Mouse (Mus musculus) left cerebral cortex, adult 18-20 months (tissue): ENCODE results near the gene Olfr307. TPM values are rescaled to one million over a fixed set of nuclear protein-coding genes. Genes with fewer than 3 reads are reported as not detected.
"Not testable (repeated sequence)": the region's sequence is repeated elsewhere in the genome, so short reads cannot be mapped to it uniquely, and the experiment has no call there.

ENCODE experiments used
- DNase-seq, 2 experiments: peaks; one replicate each; pipeline ENCODE4 v3.0.0; 2021 to 2022; ENCODE audit warnings: low spot score in 2 of 2, mixed read lengths in 1 of 2
- long read RNA-seq, 2 experiments: library from polyadenylated mRNA; stranded (forward); transcript quantifications; one replicate each; pipeline ENCODE4 v2.0.0; 2021
- microRNA-seq, 2 experiments: library from miRNA; unstranded; fragments of <30 nt; microRNA quantifications; one replicate each; pipeline ENCODE4 v1.2.0; 2021
- total RNA-seq, 2 experiments: library from RNA; stranded (reverse); gene quantifications; 2 replicates each; pipeline ENCODE4 v1.2.3; 2021

Gene Olfr307
- not detected for total RNA-seq
- long read RNA-seq, experiment 1, result 0 reads
- long read RNA-seq, experiment 2, result 0 reads

DNA sequence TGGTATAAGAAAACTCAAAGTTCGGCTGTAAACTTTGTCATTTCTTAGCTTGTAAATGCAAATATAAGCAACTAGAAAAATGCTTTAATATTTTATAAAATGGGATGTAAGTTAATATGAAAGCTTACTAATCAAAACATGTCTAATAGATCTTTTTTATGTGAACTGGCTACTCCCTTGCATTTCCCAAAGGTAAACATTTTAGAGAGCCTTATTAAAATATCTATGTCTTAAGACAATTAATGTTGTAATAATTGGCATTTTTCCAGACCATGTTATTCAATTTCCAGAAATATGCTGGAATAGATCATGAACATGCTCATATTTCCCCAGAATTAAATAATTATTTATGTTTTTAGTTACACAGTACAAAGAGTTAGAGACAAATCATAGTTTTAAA, at the start of gene Olfr307:
Gene Olfr307 (minus strand): TSS at position 101 of the 400 bp plus-strand sequence.
- DNase-seq, result no peak

GRCm38 (mm10) chr7:86386558-86386957, 49.2 kb upstream of the Olfr307 start, which contains the start of gene Olfr304:
TSS of gene Olfr304 (minus strand) at chr7:86386658.
- DNase-seq, result no peak

DNA sequence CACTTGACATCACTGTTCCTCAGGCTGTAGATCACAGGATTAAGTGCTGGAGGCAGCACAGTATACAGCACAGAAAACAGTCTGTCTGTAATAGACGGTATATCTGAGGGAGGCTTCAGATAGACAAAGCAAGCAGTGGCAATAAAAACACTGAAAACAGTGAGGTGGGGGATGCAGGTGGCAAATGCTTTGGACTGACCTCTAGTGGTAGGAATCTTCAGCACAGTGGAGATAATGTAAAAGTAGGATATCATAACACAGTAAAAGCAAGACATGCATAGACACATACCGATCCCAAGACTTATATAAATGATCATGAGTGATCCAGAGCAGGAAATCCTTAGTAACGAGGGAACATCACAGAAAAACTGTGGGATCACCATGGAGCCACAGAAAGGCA, 48.4 kb upstream of the Olfr307 start:
- no peak for DNase-seq

DNA sequence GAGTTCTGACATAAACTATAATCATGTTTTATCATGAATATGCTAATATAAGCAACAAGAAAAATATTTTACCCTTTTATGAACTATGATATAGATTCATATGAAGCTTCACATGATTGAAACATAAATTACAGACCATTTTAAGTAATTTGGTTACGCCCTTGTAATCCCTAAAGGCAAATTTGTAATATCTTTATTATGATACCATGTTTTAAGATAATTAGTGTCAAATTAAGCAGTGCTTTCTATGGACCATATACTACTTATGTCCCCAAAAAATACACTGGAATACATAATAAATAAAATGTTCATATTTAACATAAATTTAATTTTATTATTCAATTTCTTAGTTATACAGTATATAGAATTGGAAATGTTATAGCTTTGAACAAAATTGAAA, 29.4 kb upstream of the Olfr307 start, which contains the start of gene Olfr305:
Gene Olfr305 (minus strand): TSS at position 101 of the 400 bp plus-strand sequence.
- no peak for DNase-seq

DNA sequence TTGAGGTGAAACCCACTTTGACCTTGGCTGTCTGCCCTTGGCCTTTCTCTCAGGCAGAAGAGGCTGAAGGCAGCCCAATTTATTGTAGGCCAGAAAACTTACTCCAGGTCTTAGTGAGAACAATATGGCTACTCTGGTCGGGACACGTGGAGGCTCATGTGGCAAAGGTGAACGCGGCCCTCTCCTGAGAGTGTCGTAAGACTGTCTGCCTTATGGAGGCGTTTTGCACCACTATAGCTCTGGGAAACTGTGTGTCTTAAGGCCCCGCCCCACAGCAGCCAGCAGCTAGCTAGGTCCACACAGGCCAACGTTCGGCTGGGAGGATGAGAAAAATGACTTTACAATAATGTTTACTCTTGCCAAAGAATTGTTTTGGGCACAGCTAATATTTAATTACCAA, 8.9 kb upstream of the Olfr307 start:
- not testable (repeated sequence) for DNase-seq

GRCm38 (mm10) chr7:86344253-86344652, 6.9 kb upstream of the Olfr307 start:
- DNase-seq, result no peak

DNA sequence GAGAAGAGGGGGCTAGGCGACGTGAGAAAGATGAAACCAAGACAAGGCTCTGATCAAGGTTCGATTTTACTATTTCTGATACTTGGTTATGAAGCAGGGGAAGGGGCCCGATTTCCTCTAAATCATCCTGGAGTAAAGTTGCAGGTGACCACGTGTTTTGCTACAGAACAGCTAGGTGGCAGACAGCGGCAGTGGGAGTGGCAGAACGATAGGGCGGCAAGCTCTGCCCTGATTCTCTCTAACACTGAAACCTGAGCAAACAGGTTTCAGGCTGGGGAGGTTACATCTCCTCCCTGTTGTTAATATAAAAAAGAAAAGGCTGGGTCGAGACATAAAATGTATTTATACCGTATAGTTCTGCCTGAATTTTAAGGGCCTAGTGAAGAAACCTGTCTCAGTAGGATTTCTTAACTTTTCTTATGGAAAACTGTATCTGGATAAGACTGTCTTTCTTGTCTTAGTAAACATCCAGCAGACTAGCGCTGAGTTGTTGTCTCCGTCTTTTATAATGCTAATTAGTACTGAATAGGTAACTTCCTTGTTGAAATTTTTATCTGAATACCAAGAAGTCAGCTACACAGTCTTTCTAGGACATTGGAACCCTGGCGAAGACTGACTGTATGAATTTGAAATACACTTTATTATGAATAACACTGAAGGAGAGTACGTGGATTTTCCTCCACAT, 5.6 kb upstream of the Olfr307 start:
- no peak for DNase-seq

DNA sequence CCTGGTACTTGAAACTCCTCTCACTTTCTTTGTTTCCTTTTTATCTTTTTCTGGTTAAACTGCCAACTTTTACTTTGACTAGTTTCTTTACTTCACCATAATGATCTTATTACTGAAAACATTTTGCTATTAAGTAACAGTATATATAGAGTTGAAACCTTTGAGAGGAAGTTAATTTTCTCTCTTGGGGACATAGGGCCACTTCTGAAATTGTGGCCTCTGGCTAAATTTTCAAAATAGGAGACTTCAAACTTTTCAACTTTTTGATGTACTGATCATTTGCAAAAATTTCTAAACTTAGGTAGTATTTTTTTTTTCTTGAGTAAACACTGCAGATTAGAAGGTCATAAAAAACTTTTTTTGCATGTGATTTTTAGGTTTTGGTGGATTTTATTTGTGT, 11.9 kb downstream of the Olfr307 start, which contains the start of gene Olfr308:
Gene Olfr308 (minus strand): TSS at position 101 of the 400 bp plus-strand sequence.
- no peak for DNase-seq

GRCm38 (mm10) chr7:86321323-86321722, 16.1 kb downstream of the Olfr307 start:
- no peak for DNase-seq

DNA sequence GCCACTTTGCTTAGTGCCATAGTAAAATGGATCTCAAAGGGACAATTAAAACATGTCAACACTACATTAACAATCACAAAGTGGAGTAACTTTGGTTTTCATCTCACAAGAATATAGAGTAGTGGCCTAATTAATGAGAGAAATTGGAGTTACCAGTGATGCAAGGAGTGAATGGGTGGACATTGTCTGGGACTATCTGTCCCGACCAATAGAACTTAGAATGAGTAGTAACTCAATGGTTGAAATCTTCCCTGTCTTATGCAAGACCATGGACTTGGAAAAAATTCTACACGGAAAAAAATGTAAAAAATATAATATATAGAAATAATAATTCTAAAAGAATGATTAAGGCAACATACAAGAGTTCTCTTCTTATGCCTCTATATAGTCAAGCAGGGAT, 23.8 kb downstream of the Olfr307 start, which contains the start of gene Olfr309:
Gene Olfr309 (minus strand): TSS at position 101 of the 400 bp plus-strand sequence.
- no peak for DNase-seq

Small RNAs within 50 kb of the gene (microRNA-seq; reads per million reads assigned to microRNA genes)
- 0 reads per million in 2 experiments for gene Gm23192

Other genes with a start within 250 kb of the Olfr307 start
- not detected for gene Vmn2r75, start 165.8 kb downstream of the Olfr307 start, total RNA-seq
- gene Vmn2r76, start 91.3 kb downstream of the Olfr307 start, total RNA-seq, result not detected
- gene Olfr310, start 60.4 kb downstream of the Olfr307 start, total RNA-seq, result not detected
- gene Olfr309, start 23.9 kb downstream of the Olfr307 start, total RNA-seq, result not detected
- gene Olfr308, start 12.0 kb downstream of the Olfr307 start, total RNA-seq, result not detected
- gene Olfr305, start 29.3 kb upstream of the Olfr307 start, total RNA-seq, result not detected
- gene Olfr304, start 49.1 kb upstream of the Olfr307 start, total RNA-seq, result not detected
- not detected for gene Olfr303, start 60.2 kb upstream of the Olfr307 start, total RNA-seq
- not detected for gene Olfr301, start 66.3 kb upstream of the Olfr307 start, total RNA-seq
- not detected for gene Olfr299, start 122.3 kb upstream of the Olfr307 start, total RNA-seq
- gene Olfr298, start 154.9 kb upstream of the Olfr307 start, total RNA-seq, result not detected
- not detected for gene Olfr297, start 182.4 kb upstream of the Olfr307 start, total RNA-seq
- gene Olfr295, start 246.3 kb upstream of the Olfr307 start, total RNA-seq, result not detected